27 mouse cellular contexts compared by ENCODE assay signal in genomic region chr6:21267897-21268296, GRCm38 (mm10). TPM values are rescaled to one million over a fixed set of nuclear protein-coding genes. Genes with fewer than 3 reads are reported as not detected.
"Had no signal": no experiment of that assay in that cellular context is flagged by ENCODE, and none has a peak within 500 bp of the region (broad histone marks: within the 10 kb centered on the region; RNA-seq: fewer than 3 reads in every experiment).

No protein-coding gene starts in this region.

- H3K9ac ChIP-seq: forebrain, embryonic 15.5 days; forebrain, postnatal 0 days; heart, embryonic 13.5 days; hindbrain, embryonic 13.5 days; hindbrain, embryonic 15.5 days; kidney, embryonic 15.5 days; limb, embryonic 13.5 days; limb, embryonic 15.5 days; liver, embryonic 12.5 days; liver, embryonic 14.5 days had no signal

- H3K36me3 ChIP-seq: forebrain, embryonic 15.5 days; heart, embryonic 13.5 days; hindbrain, embryonic 13.5 days; hindbrain, embryonic 15.5 days; kidney, embryonic 15.5 days; limb, embryonic 13.5 days; limb, embryonic 15.5 days; liver, embryonic 12.5 days had no signal

- H3K9me3 ChIP-seq: forebrain, embryonic 15.5 days; heart, embryonic 13.5 days; hindbrain, embryonic 13.5 days; hindbrain, embryonic 15.5 days; kidney, embryonic 15.5 days; limb, embryonic 13.5 days; limb, embryonic 15.5 days; liver, embryonic 12.5 days had no signal

- ATAC-seq: forebrain, embryonic 15.5 days; forebrain, postnatal 0 days; hindbrain, postnatal 0 days; intestine, embryonic 16.5 days; liver, embryonic 12.5 days had no signal

- H3K27ac ChIP-seq: forebrain, embryonic 15.5 days; heart, embryonic 13.5 days; hindbrain, embryonic 13.5 days; hindbrain, embryonic 15.5 days; hindbrain, postnatal 0 days; kidney, embryonic 15.5 days; kidney, postnatal 0 days; limb, embryonic 13.5 days; limb, embryonic 15.5 days; liver, embryonic 12.5 days; liver, embryonic 14.5 days had no signal

- H3K4me1 ChIP-seq: hindbrain, embryonic 13.5 days; hindbrain, embryonic 15.5 days; kidney, embryonic 15.5 days; limb, embryonic 13.5 days; limb, embryonic 15.5 days; liver, embryonic 12.5 days had no signal

- DNase-seq: forebrain, postnatal 0 days; gastrocnemius, postnatal 14 days; gastrocnemius, postnatal 36 days; kidney, adult 11 months; kidney, adult 2 months; kidney, adult 9 months; kidney, postnatal 14 days; kidney, postnatal 36 days; layer of hippocampus, adult 9-11 months; layer of hippocampus, postnatal 36 days; left cerebral cortex, postnatal 4 days; lung, adult 18-20 months had no signal

- H3K27me3 ChIP-seq: forebrain, embryonic 15.5 days; hindbrain, embryonic 13.5 days; hindbrain, embryonic 15.5 days; kidney, embryonic 15.5 days; limb, embryonic 13.5 days; limb, embryonic 15.5 days; liver, embryonic 12.5 days had no signal

- H3K4me3 ChIP-seq: forebrain, embryonic 15.5 days; heart, embryonic 13.5 days; hindbrain, embryonic 13.5 days; hindbrain, embryonic 15.5 days; kidney, embryonic 15.5 days; limb, embryonic 13.5 days; limb, embryonic 15.5 days; liver, embryonic 12.5 days had no signal

- H3K4me2 ChIP-seq: forebrain, embryonic 15.5 days; heart, embryonic 13.5 days; hindbrain, embryonic 13.5 days; hindbrain, embryonic 15.5 days; kidney, embryonic 15.5 days; limb, embryonic 13.5 days; limb, embryonic 15.5 days; liver, embryonic 12.5 days had no signal

RNA-seq across cellular contexts. Expression of gene Kcnd2, which starts 52.6 kb away (rescaled TPM):
- total RNA-seq: gastrocnemius, postnatal 36 days; hematopoietic stem cell, adult 5-6 weeks had no signal
- polyA plus RNA-seq: liver, adult 2 months; liver, embryonic 16.5 days had no signal
